Mouse (Mus musculus) heart, embryonic 14.5 days (tissue): ENCODE data around the gene Fen1. TPM values are rescaled to one million over a fixed set of nuclear protein-coding genes. Genes with fewer than 3 reads are reported as not detected.

Experiments
- ATAC-seq: fragments of 200-750 bp; cut with Nextera tagmentation; 2 replicates; pipeline ENCODE4 v1.8.0; 2017; ENCODE audit warnings: low read depth, moderate TSS enrichment; ENCODE audit not compliant: insufficient number of reproducible peaks, insufficient read depth, low FRiP score
- H3K27ac ChIP-seq, 2 experiments: fragments of 200-500 bp in 1 of 2; fragments of 300-500 bp in 1 of 2; sonication (generic) in 1 of 2; replicated peaks in 1 of 2; 2 replicates each; pipeline ENCODE4 v1.5.1; 2012 to 2014; ENCODE audit warnings: low read depth in 2 of 2, low read length in 2 of 2, control low read depth in 1 of 2, mild to moderate bottlenecking in 1 of 2, mixed read lengths in 1 of 2; ENCODE audit not compliant: control insufficient read depth in 1 of 2, insufficient read depth in 1 of 2
- H3K27me3 ChIP-seq: fragments of 300-500 bp; sonication (generic); 2 replicates; pipeline ENCODE4 v1.6.1; 2014; ENCODE audit warnings: mild to moderate bottlenecking, low read length, control low read depth; ENCODE audit not compliant: control insufficient read depth, insufficient read depth
- H3K36me3 ChIP-seq: fragments of 300-500 bp; sonication (generic); 2 replicates; pipeline ENCODE4 v1.6.1; 2014; ENCODE audit warnings: mild to moderate bottlenecking, control low read depth, low read length, mixed read lengths; ENCODE audit not compliant: control insufficient read depth, insufficient read depth
- H3K4me1 ChIP-seq, 2 experiments: fragments of 200-500 bp in 1 of 2; fragments of 300-500 bp in 1 of 2; sonication (generic) in 1 of 2; 2 replicates each; pipeline ENCODE4 v1.6.1; 2012 to 2014; ENCODE audit warnings: low read length in 2 of 2, control low read depth in 1 of 2, mixed read lengths in 1 of 2; ENCODE audit not compliant: control insufficient read depth in 2 of 2, insufficient read depth in 2 of 2
- H3K4me2 ChIP-seq: fragments of 300-500 bp; sonication (generic); 2 replicates; pipeline ENCODE4 v1.6.1; 2014; ENCODE audit warnings: mild to moderate bottlenecking, low read length
- H3K4me3 ChIP-seq, 2 experiments: fragments of 200-500 bp in 1 of 2; fragments of 300-500 bp in 1 of 2; sonication (generic) in 1 of 2; 2 replicates each; pipeline ENCODE4 v1.5.1; 2012 to 2014; ENCODE audit warnings: low read length in 2 of 2, mild to moderate bottlenecking in 2 of 2, control low read depth in 1 of 2, low read depth in 1 of 2, moderate library complexity in 1 of 2; ENCODE audit not compliant: control insufficient read depth in 1 of 2, insufficient read depth in 1 of 2
- H3K9ac ChIP-seq: fragments of 300-500 bp; sonication (generic); 2 replicates; pipeline ENCODE4 v1.6.1; 2014; ENCODE audit warnings: mild to moderate bottlenecking, low read length
- H3K9me3 ChIP-seq: fragments of 300-500 bp; sonication (generic); 2 replicates; pipeline ENCODE4 v1.6.1; 2016; ENCODE audit warnings: low read length, control low read depth; ENCODE audit not compliant: control insufficient read depth
- WGBS: fragments of 180-500 bp; shearing (Covaris S2); extraction: QIAGEN DNeasy Blood & Tissue Kit; methylation state at CpG from one replicate; pipeline ENCODE4 v1.1.7; 2014; 5-methylcytosine and 5-hydroxymethylcytosine counted together
- polyA plus RNA-seq: library from polyadenylated mRNA; unstranded; fragments of >200 nt; fragmentation: Nextera tagmentation; extraction: Ambion mirVana; gene quantifications from 2 replicates; pipeline ENCODE4 v1.2.1, GENCODE M21; 2014

Fen1 gene
- polyA plus RNA-seq, 1 experiment from 2014 or later: 37.6 TPM

DNA sequence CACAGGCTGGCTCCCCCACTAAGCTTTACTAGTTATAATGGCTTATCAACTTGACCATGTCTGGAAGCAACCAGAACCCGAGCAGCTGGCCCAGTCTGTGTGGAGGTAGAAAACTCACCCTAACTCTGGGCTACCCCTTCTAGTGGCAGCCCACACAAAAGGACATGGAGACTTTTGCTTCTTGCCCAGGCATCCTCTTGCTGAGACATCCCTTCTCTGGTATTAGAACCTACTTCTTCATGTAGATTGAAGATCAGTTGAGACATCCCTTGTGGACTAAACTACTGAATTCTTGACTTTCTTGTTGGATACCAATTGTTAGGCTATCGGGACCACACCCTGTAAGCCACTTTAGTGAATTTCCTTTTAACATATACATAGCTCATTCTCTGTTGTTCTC, 5.7 kb downstream of the Fen1 start:
- Histone ChIP-seq H3K4me1 (peaks cover 0 to 8% of the 10 kb centered on the region in 2 experiments; a peak in 2 of 4 replicates), H3K4me3 (no peak overlapping the region), H3K4me2 (no peak overlapping the region), H3K36me3 (peaks cover 68% of the 10 kb centered on the region), H3K27me3 (no peaks in the 10 kb centered on the region), H3K9ac (no peak overlapping the region), H3K9me3 (no peaks in the 10 kb centered on the region), H3K27ac (no peak overlapping the region)
- 68% methylated on average over 2 of the region's 2 CpGs for WGBS
- ATAC-seq: no peak

DNA sequence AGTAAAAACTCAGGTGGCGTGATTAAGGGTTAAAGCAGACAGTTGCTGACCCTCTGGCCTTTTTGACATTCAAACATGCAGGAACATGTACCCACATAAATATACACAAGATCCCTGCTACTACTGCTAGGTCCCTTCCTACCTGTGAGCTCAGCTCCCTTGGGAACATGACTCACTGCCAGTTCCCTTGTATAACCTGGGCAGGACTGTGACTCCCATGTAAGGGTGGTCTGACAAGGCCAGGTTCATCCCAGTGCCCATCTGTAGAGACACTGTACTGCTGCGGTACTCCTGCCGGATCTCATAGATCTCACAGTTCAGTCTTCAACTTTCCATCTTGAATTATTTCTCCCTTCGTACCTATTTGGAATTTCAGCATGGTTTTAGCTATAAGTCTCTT, 6.8 kb downstream of the Fen1 start:
- peaks cover 80% of the 10 kb centered on the region for H3K36me3 ChIP-seq
- 94% methylated on average over 4 of the region's 4 CpGs for WGBS
- no peak for ATAC-seq

DNA sequence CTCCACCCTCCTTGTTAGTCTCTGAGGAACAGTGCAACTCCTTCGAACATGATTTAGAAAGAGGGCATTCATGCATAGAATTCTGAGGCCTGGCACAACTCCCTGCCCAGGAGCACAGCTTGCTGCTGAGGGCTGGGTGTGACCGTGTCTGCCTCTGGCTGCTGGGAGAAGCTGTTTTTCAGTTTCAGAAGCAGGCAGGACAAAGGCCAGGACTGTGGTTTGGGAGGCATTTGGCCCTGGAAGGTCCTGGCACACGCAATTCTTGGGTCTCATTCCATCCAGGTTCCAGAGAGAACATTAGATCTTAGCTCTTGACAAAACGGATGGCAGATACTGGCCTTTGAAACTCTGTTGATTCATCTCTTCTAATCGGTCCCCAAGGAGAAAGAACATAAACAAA, 8.7 kb downstream of the Fen1 start:
- H3K36me3 ChIP-seq: peaks cover 79% of the 10 kb centered on the region
- no peaks in the 10 kb centered on the region for H3K27me3 ChIP-seq
- ATAC-seq: no peak
- no peak overlapping the region for H3K27ac ChIP-seq
- no peaks in the 10 kb centered on the region for H3K4me1 ChIP-seq
- no peak overlapping the region for H3K4me3 ChIP-seq
- no peak overlapping the region for H3K9ac ChIP-seq
- H3K4me2 ChIP-seq: no peak overlapping the region
- H3K9me3 ChIP-seq: no peaks in the 10 kb centered on the region
- WGBS: 79% methylated on average over 5 of the region's 5 CpGs

More for the DNA sequence above, 6.8 kb downstream of the Fen1 start:
- no peaks in the 10 kb centered on the region for H3K9me3 ChIP-seq
- H3K9ac ChIP-seq: no peak overlapping the region
- no peak overlapping the region for H3K4me3 ChIP-seq
- no peaks in the 10 kb centered on the region for H3K4me1 ChIP-seq
- no peaks in the 10 kb centered on the region for H3K27me3 ChIP-seq
- H3K4me2 ChIP-seq: no peak overlapping the region
- H3K27ac ChIP-seq: no peak overlapping the region

DNA sequence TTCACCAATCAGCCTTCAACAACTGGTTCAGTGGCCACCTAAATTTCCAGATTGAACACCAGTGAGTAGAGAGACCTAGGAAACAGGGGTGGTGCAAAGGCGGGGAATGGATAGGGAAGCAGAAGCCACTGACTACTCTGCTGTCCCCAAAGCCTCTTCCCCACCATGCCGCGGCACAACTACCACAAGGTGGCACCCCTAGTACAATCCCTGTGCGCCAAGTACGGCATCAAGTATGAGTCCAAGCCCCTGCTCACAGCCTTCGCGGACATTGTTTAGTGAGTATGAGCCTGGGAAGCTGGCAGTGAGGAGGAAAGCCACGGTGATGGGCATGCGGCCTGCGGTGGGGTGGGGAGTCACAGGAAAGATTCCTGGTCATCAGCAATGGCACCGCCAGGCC, 9.6 kb downstream of the Fen1 start:
- WGBS: 81% methylated on average over 11 of the region's 11 CpGs
- Histone ChIP-seq H3K9ac (no peak overlapping the region), H3K4me2 (no peak overlapping the region), H3K36me3 (peaks cover 79% of the 10 kb centered on the region), H3K27ac (no peak overlapping the region), H3K27me3 (no peaks in the 10 kb centered on the region), H3K4me3 (no peak overlapping the region), H3K9me3 (no peaks in the 10 kb centered on the region), H3K4me1 (no peaks in the 10 kb centered on the region)
- no peak for ATAC-seq

DNA sequence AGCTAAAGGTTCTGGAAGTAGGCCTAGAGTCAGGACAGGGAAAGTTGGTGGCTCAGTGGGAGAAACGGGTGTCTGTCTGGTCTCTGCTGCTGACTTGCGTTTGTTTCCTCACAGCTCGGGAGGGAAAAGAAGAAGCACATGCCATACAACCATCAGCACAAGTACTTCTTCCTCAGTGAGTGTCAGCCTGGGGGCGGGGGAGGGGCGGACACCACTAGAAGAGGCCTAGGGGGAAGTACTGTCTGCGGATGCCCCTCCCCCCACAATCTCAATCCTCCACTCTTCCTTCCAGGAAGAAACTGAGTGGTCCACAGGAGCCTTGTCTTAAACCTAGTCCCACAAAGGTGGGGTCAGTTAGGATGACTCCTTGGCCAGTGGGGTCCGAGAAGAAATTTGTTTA, 12.6 kb downstream of the Fen1 start:
- peaks cover 94% of the 10 kb centered on the region for H3K36me3 ChIP-seq
- no peak for ATAC-seq
- H3K4me1 ChIP-seq: no peaks in the 10 kb centered on the region
- no peaks in the 10 kb centered on the region for H3K27me3 ChIP-seq
- H3K4me2 ChIP-seq: no peak overlapping the region
- H3K4me3 ChIP-seq: no peak overlapping the region
- WGBS: 46% methylated on average over 7 of the region's 7 CpGs
- H3K27ac ChIP-seq: no peak overlapping the region
- H3K9me3 ChIP-seq: no peaks in the 10 kb centered on the region
- H3K9ac ChIP-seq: no peak overlapping the region

DNA sequence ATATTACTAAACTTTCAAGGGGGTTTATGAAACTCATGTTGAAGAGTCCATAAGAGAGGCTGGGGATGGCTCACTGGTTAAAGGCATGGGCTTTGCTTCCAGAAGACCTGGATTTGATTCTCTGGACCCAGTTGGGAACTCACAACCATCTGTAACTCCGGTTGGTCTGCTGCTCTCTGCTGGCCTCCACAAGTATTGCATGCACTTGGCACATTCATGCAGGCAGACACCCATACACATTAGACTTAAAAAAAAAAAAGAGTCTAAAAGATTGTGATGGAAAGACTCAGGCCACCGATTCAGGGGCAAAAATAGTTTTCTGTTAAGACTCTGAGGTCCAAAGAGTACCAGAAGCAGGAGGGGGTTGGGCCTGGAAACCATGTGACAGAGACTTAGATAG, 13.2 kb downstream of the Fen1 start:
- Histone ChIP-seq H3K4me3 (no peak overlapping the region), H3K9me3 (no peaks in the 10 kb centered on the region), H3K27me3 (no peaks in the 10 kb centered on the region), H3K4me1 (no peaks in the 10 kb centered on the region), H3K36me3 (peaks cover 94% of the 10 kb centered on the region), H3K27ac (no peak overlapping the region), H3K9ac (no peak overlapping the region), H3K4me2 (no peak overlapping the region)
- ATAC-seq: no peak
- WGBS: 37% methylated on average over 2 of the region's 2 CpGs

DNA sequence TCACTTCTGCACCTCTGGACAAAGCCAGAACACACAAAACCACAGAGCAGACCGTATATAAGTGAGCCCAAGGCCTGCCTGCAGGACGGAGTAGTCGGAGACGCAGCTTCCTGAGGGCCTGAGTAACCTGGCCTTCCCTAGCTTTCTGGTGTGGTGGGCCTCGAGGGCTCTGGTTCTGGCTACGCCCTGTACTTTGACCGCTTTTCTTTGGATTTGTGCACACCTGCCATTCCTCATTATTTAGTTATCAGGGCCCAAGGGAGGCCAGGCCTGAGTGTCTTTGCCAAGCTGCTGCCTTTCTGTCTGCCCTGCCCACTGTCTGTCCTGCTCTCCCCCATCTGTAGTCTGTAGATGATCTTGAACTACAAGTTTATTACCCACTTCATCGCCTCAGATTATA, 14.0 kb downstream of the Fen1 start:
- H3K4me1 ChIP-seq: no peaks in the 10 kb centered on the region
- WGBS: 96% methylated on average over 8 of the region's 8 CpGs
- H3K9me3 ChIP-seq: no peaks in the 10 kb centered on the region
- ATAC-seq: no peak
- H3K27ac ChIP-seq: no peak overlapping the region
- H3K36me3 ChIP-seq: peaks cover 94% of the 10 kb centered on the region
- no peak overlapping the region for H3K4me2 ChIP-seq
- no peak overlapping the region for H3K9ac ChIP-seq
- H3K27me3 ChIP-seq: no peaks in the 10 kb centered on the region
- no peak overlapping the region for H3K4me3 ChIP-seq

DNA sequence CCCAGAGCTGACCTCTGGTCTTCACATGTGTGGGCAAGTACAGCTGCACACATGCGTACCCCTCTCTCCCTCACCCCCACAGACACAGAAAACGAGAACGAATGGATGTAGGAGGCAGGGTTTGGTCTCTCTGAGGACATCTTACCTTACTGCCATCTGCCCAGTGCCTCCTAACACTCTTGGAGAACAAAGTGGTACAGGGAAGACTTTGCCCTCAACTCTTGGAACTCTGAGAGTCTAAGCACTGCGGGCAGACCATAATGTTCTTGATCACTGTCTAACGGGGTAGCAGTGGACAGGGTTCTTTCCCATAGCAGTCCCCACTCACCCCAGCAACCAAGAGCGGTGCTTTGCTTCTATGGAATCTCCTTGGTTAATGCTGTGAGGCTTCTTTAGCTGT, 14.9 kb downstream of the Fen1 start:
- WGBS: 95% methylated on average over 6 of the region's 6 CpGs
- no peak for ATAC-seq
- peaks cover 88% of the 10 kb centered on the region for H3K36me3 ChIP-seq

More for the DNA sequence above, 14.9 kb downstream of the Fen1 start:
- peaks cover 7 to 8% of the 10 kb centered on the region in 2 experiments for H3K4me1 ChIP-seq
- H3K4me2 ChIP-seq: no peak overlapping the region
- no peak overlapping the region for H3K27ac ChIP-seq
- no peaks in the 10 kb centered on the region for H3K27me3 ChIP-seq
- no peak overlapping the region for H3K9ac ChIP-seq
- no peaks in the 10 kb centered on the region for H3K9me3 ChIP-seq
- no peak overlapping the region for H3K4me3 ChIP-seq
